Mouse (Mus musculus) lung, adult 2 months (tissue): ENCODE results near the gene Msrb3.

Experiments used
- CTCF ChIP-seq: fragments of 200-500 bp; IDR thresholded peaks from 2 replicates; pipeline ENCODE4 v1.5.1; 2011; ENCODE audit warnings: mild to moderate bottlenecking, low read length, control low read depth; ENCODE audit not compliant: insufficient read depth
- POLR2A ChIP-seq: fragments of 200-500 bp; IDR thresholded peaks from 2 replicates; pipeline ENCODE4 v1.6.1; 2011; ENCODE audit warnings: low read depth, mild to moderate bottlenecking, control low read depth, low read length, borderline replicate concordance; ENCODE audit errors: extremely low read depth

- TF ChIP-seq POLR2A (no peak), CTCF (no peak)
These were observed 88.7 kb downstream of the Msrb3 start for GRCm38 (mm10) chr10:120810053-120810696.
